Mouse (Mus musculus) cerebellum, adult 2 months (tissue): Measurements from ENCODE around the gene Gnb2.

ENCODE experiments used
- CTCF ChIP-seq: fragments of 200-500 bp; IDR thresholded peaks from 2 replicates; pipeline ENCODE4 v1.5.1; 2011; ENCODE audit warnings: low read depth, mild to moderate bottlenecking, control low read depth, low read length, moderate library complexity, borderline replicate concordance; ENCODE audit not compliant: insufficient read depth
- POLR2A ChIP-seq: fragments of 200-500 bp; IDR thresholded peaks from 2 replicates; pipeline ENCODE4 v1.6.1; 2011; ENCODE audit warnings: low read length, control low read depth, borderline replicate concordance; ENCODE audit not compliant: insufficient read depth

DNA sequence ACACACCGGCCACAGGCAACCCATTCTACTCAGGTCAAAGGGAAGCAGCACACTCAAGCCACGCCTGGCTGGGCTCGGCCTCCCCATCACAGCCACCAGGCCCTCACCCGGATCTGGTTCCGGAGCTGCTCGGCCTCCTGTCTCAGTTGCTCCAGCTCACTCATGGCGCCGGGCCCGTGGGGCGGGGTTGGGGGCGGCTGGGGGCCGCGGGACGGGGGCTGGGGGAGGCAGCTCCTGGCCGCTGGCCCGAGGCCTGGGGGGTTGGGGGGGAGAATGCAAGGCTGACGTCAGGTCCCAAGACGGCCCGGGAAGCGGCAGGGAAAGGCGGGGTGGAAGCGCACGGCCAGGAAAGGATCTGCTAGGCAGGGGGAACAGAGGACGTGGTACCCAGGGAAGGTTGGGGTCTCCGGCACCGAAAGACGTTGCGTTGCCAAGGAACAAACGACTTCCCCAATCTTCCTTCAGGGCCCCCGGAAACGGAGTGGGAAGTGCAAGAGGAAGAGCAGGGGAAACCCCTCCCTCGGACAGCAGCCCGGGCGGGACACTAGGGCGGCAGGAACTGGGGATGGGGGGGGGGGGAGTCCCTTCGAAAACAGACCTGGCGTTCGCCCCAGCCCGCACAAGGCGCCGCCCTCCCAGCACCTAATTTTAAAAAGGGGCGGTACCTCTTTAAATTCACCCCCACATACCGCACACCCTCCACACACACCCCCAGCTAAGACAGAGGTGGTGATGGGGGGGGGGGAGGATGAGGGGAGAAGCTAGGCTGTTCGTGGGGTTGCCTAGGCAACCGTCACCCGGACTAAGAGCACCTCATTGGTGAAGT, 2.5 kb downstream of the Gnb2 start:
- TF ChIP-seq CTCF: no peak
- TF ChIP-seq POLR2A: no peak
